Mouse (Mus musculus) lung, embryonic 16.5 days (tissue): ENCODE results near the gene Lsm4. TPM values are rescaled to one million over a fixed set of nuclear protein-coding genes. Genes with fewer than 3 reads are reported as not detected.

Experiments used
- ATAC-seq: fragments of 200-750 bp; cut with Nextera tagmentation; 2 replicates; pipeline ENCODE4 v1.8.0; 2017; ENCODE audit warnings: low read depth, mild to moderate bottlenecking, moderate library complexity
- H3K27ac ChIP-seq: fragments of 300-500 bp; sonication (generic); 2 replicates; pipeline ENCODE4 v1.5.1; 2014; ENCODE audit warnings: mild to moderate bottlenecking, control low read depth, low read length
- H3K27me3 ChIP-seq: fragments of 300-500 bp; sonication (generic); 2 replicates; pipeline ENCODE4 v1.6.1; 2014; ENCODE audit warnings: low read depth, low read length, mixed read lengths; ENCODE audit not compliant: control insufficient read depth, insufficient read depth
- H3K36me3 ChIP-seq: fragments of 300-500 bp; sonication (generic); 2 replicates; pipeline ENCODE4 v1.6.1; 2014; ENCODE audit warnings: low read length; ENCODE audit not compliant: control insufficient read depth, insufficient read depth
- H3K4me1 ChIP-seq: fragments of 300-500 bp; sonication (generic); replicated peaks from 2 replicates; pipeline ENCODE4 v1.6.1; 2014; ENCODE audit warnings: low read length, mixed read lengths; ENCODE audit not compliant: control insufficient read depth, insufficient read depth
- H3K4me2 ChIP-seq: fragments of 300-500 bp; sonication (generic); 2 replicates; pipeline ENCODE4 v1.6.1; 2014; ENCODE audit warnings: low read depth, low read length, control low read depth
- H3K4me3 ChIP-seq: fragments of 300-500 bp; sonication (generic); 2 replicates; pipeline ENCODE4 v1.5.1; 2014; ENCODE audit warnings: mild to moderate bottlenecking, low read length, control low read depth
- H3K9ac ChIP-seq: fragments of 300-500 bp; sonication (generic); 2 replicates; pipeline ENCODE4 v1.6.1; 2014; ENCODE audit warnings: low read length, control low read depth
- H3K9me3 ChIP-seq: fragments of 300-500 bp; sonication (generic); 2 replicates; pipeline ENCODE4 v1.6.1; 2016; ENCODE audit warnings: low read length; ENCODE audit not compliant: control insufficient read depth
- WGBS: fragments of 180-500 bp; shearing (Covaris S2); extraction: QIAGEN DNeasy Blood & Tissue Kit; methylation state at CpG from one replicate; pipeline ENCODE4 v1.1.7; 2014; 5-methylcytosine and 5-hydroxymethylcytosine counted together
- polyA plus RNA-seq: library from polyadenylated mRNA; unstranded; fragments of >200 nt; fragmentation: Nextera tagmentation; extraction: Ambion mirVana; gene quantifications from 2 replicates; pipeline ENCODE4 v1.2.1, GENCODE M21; 2015

Gene Lsm4
- polyA plus RNA-seq, 1 experiment from 2014 or later = 214 TPM

DNA sequence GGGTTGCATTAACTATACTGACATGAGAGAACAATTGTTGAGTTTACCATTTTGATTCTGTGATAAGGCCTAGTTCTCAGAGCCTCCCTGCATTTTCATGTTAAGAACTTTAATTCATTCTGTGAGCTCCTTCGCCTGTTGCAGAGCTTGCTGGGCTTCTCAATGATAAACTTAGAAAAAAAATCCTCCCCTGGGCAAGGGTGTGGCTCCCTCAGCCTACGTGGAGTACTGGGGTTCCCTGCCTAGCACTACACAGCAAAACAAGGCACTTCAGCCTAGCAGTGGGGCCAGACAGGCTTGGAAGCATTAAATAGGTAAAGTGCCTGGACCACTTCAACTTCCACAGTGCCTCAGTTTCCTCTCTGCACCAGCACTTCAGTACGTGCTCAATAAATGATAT, 8.4 kb downstream of the Lsm4 start:
- WGBS = 58% methylated on average over 3 of the region's 3 CpGs
- Histone ChIP-seq H3K27ac (no peak overlapping the region), H3K9ac (no peak overlapping the region), H3K27me3 (no peaks in the 10 kb centered on the region), H3K9me3 (no peaks in the 10 kb centered on the region), H3K36me3 (peaks cover 2% of the 10 kb centered on the region), H3K4me1 (peaks cover 11% of the 10 kb centered on the region; the same call in 1 of the 2 replicates), H3K4me2 (no peak overlapping the region), H3K4me3 (no peak overlapping the region)
- no peak for ATAC-seq

DNA sequence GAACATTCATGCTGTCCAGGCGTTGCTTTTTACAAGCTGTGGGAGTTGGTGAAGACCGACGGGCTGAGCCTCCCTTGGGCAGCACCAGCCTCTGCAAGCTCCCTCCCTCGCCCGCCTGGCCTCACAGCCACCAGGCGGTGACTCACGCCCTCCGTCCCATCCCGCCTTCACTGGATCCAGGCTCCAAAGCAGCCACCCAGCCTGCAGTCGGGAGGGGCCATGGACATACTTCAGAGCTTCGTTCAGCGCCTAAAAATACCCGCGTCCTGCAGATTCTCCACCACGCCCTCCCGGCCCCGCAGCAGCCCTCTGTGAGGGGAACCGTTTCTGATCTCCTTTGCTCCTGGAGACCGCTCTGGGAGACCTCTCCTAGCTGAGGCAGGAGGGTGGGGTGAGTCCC, 9.1 kb downstream of the Lsm4 start:
- peak overlapping the region; percentile 40 for H3K4me2 ChIP-seq
- no peaks in the 10 kb centered on the region for H3K9me3 ChIP-seq
- 4% methylated on average over 19 of the region's 19 CpGs for WGBS
- peak overlapping the region; percentile 61 for H3K9ac ChIP-seq
- no peaks in the 10 kb centered on the region for H3K27me3 ChIP-seq
- H3K27ac ChIP-seq = 0 out of 2 replicates have a peak overlapping the region, but pooled peaks have one; percentile 36
- H3K36me3 ChIP-seq = peaks cover 2% of the 10 kb centered on the region
- peak overlapping the region; percentile 7; the same call in 1 of the 2 replicates for H3K4me3 ChIP-seq
- peak; percentile 83 for ATAC-seq
- peaks cover 11% of the 10 kb centered on the region; the same call in 1 of the 2 replicates for H3K4me1 ChIP-seq

DNA sequence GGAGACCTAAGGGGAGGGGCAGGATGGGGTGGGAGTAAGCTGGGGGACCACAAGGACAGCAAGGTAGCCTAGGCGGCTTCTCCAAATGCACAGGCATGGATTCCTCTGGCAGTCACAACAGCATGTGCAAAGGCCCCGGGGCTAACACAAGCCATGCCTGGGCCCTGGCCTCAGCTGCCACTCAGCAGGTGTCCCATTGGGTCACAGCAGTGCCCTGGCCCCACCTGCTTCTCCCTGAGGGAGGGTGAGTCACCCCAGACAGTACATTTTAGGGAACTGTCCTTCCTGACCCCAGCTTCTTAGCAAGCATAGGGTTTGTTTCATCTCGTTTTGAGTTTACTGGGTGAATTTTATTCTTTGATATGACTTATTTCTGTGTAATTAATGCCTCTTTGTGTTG, 9.6 kb downstream of the Lsm4 start:
- H3K9me3 ChIP-seq = no peaks in the 10 kb centered on the region
- 0 out of 2 replicates have a peak overlapping the region, but pooled peaks have one; percentile 36 for H3K27ac ChIP-seq
- H3K4me2 ChIP-seq = no peak overlapping the region; the same call in 1 of the 2 replicates
- H3K4me1 ChIP-seq = peaks cover 14% of the 10 kb centered on the region
- no peak overlapping the region for H3K4me3 ChIP-seq
- 58% methylated on average over 3 of the region's 3 CpGs for WGBS
- peak; percentile 2; the same call in 1 of the 2 replicates for ATAC-seq
- peaks cover 2% of the 10 kb centered on the region for H3K36me3 ChIP-seq
- no peaks in the 10 kb centered on the region for H3K27me3 ChIP-seq
- peak overlapping the region; percentile 61 for H3K9ac ChIP-seq

- Histone ChIP-seq H3K27ac (no peak overlapping the region), H3K4me2 (no peak overlapping the region), H3K9ac (no peak overlapping the region), H3K36me3 (0 out of 2 replicates have a peak, but pooled peaks cover 2% of the 10 kb centered on the region), H3K9me3 (no peaks in the 10 kb centered on the region), H3K4me1 (peaks cover 20% of the 10 kb centered on the region), H3K27me3 (no peaks in the 10 kb centered on the region), H3K4me3 (no peak overlapping the region)
- 51% methylated on average over 7 of the region's 7 CpGs for WGBS
- no peak for ATAC-seq
These were observed 11.2 kb downstream of the Lsm4 start for GRCm38 (mm10) chr8:70684291-70684690.

GRCm38 (mm10) chr8:70687576-70687975, 14.5 kb downstream of the Lsm4 start:
- ATAC-seq = peak; percentile 68
- peak overlapping the region; percentile 55 for H3K27ac ChIP-seq

DNA sequence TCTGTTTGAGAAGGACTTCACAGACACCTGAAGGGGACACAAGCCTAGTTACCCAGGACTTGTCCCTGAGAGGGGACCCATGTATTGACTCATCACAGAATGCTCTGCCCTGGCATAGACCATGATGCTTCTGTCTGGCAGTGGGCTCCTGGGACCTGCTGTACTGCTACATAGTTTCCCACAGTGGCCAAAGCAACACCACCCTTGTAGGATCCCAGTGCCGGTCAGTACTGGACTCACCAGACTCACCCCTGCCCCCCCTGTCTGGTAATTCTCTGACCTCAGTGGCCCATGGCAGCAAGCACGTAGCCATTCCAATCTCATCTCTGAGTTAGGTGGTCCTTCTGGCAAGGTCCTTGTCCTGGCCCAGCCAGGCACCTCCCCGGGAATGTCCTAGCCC, 15.1 kb downstream of the Lsm4 start:
- H3K27ac ChIP-seq = peak overlapping the region; percentile 32
- no peak overlapping the region for H3K4me2 ChIP-seq
- H3K36me3 ChIP-seq = no peaks in the 10 kb centered on the region
- peaks cover 22% of the 10 kb centered on the region for H3K4me1 ChIP-seq
- no peak overlapping the region for H3K4me3 ChIP-seq
- H3K9me3 ChIP-seq = no peaks in the 10 kb centered on the region
- H3K27me3 ChIP-seq = no peaks in the 10 kb centered on the region
- WGBS = 89% methylated on average over 3 of the region's 3 CpGs
- ATAC-seq = no peak
- no peak overlapping the region for H3K9ac ChIP-seq

More at GRCm38 (mm10) chr8:70687576-70687975, 14.5 kb downstream of the Lsm4 start:
- H3K4me3 ChIP-seq = no peak overlapping the region
- no peak overlapping the region; the same call in 1 of the 2 replicates for H3K9ac ChIP-seq
- H3K27me3 ChIP-seq = no peaks in the 10 kb centered on the region
- no peaks in the 10 kb centered on the region for H3K9me3 ChIP-seq
- peaks cover 23% of the 10 kb centered on the region for H3K4me1 ChIP-seq
- no peak overlapping the region for H3K4me2 ChIP-seq
- no peaks in the 10 kb centered on the region for H3K36me3 ChIP-seq
- 57% methylated on average over 8 of the region's 8 CpGs for WGBS

GRCm38 (mm10) chr8:70689892-70690390, 16.9 kb downstream of the Lsm4 start:
- H3K4me3 ChIP-seq = no peak overlapping the region
- no peak for ATAC-seq
- no peaks in the 10 kb centered on the region for H3K9me3 ChIP-seq
- no peak overlapping the region for H3K9ac ChIP-seq
- H3K36me3 ChIP-seq = no peaks in the 10 kb centered on the region
- no peaks in the 10 kb centered on the region for H3K27me3 ChIP-seq
- no peak overlapping the region for H3K27ac ChIP-seq
- no peak overlapping the region for H3K4me2 ChIP-seq
- peaks cover 27% of the 10 kb centered on the region for H3K4me1 ChIP-seq
- WGBS = 70% methylated on average over 5 of the region's 5 CpGs

DNA sequence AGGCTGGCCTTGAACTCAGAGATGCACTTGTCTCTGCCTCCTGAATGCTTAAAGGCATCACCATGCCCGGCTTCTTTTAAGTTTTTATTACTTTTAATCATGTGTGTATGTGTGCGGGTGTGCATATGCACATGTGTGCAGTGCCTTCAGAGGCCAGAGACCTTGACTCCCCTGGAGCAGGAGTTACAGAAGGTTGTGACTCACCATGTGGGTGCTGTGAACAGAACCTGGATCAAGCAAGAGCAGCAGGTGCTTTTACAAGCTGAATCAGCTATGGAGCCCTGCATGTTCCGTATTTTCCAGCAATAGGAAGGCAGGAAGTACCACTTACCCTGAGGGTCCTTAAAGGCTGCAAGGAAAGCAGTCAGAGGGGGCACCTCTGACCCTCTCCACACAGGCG, 18.2 kb downstream of the Lsm4 start:
- Histone ChIP-seq H3K36me3 (no peaks in the 10 kb centered on the region), H3K4me1 (peaks cover 40% of the 10 kb centered on the region), H3K27me3 (no peaks in the 10 kb centered on the region), H3K9me3 (no peaks in the 10 kb centered on the region), H3K9ac (peak overlapping the region; percentile 68), H3K4me3 (peak overlapping the region; percentile 43), H3K4me2 (peak overlapping the region; percentile 66), H3K27ac (peak overlapping the region; percentile 61)
- WGBS = 63% methylated on average over 4 of the region's 4 CpGs
- no peak; the same call in 1 of the 2 replicates for ATAC-seq

DNA sequence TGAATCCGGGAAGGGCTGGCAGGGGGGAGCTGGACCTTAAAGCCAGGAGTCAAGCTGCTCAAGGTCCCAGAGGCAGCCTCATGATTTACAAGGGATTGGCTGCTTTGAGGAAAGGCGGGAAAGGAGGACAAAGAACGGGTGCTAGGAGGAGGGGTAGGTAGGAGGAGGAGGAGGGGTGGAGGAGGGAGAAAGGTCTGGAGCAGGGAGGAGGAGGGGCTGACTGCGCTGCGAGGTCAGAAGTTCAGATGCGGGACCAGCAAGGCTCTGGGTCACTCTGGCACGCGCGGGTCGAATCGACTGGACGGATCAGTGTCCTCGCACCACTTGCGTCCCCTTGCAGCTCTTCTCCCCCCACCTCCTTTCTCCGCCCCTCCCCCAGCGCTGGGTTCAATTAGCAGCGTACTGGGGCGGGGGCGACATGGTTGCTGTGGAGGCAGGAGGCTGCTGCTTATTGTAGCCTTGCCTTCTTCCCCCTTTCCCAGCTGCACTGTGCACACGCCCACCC, 18.7 kb downstream of the Lsm4 start:
- ATAC-seq = peak; percentile 35
- peak overlapping the region; percentile 61 for H3K27ac ChIP-seq

More for the DNA sequence above, 18.7 kb downstream of the Lsm4 start:
- H3K4me2 ChIP-seq = peak overlapping the region; percentile 66
- no peaks in the 10 kb centered on the region for H3K9me3 ChIP-seq
- H3K4me1 ChIP-seq = peaks cover 45% of the 10 kb centered on the region
- H3K36me3 ChIP-seq = no peaks in the 10 kb centered on the region
- H3K4me3 ChIP-seq = peak overlapping the region; percentile 43
- 1% methylated on average over 20 of the region's 20 CpGs for WGBS
- H3K9ac ChIP-seq = peak overlapping the region; percentile 68
- H3K27me3 ChIP-seq = no peaks in the 10 kb centered on the region
